Mouse (Mus musculus): ENCODE measurements around the gene Tmem179b. TPM values are rescaled to one million over a fixed set of nuclear protein-coding genes. Genes with fewer than 3 reads are reported as not detected.

The Tmem179b gene
- polyA plus RNA-seq, 1 experiment: 30.8 TPM

DNA sequence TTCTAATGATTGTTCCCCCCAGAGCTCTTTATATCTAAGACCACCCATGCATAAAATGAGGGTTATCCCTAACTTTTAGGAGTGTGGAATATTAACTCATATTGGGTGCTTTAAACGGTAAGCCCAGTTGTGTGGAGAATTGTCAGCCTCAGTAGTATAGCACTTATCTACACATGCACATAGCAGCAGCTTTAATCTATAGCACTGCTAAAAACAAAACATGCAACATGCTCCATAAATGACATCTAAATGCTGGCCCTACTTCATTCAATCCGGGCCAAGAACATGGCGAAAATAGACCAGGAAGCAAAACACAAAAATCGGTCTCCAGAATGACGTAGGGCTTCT is 51.7 kb downstream of the Tmem179b start:
- peak overlapping the region; percentile 98 for H3K4me3 ChIP-seq (ENCODE audit: control insufficient read depth, low read depth, low read length)
- no peaks in the 10 kb centered on the region; the same call in 1 of the 2 replicates for H3K4me1 ChIP-seq (ENCODE audit: control insufficient read depth, insufficient read depth, low read length)
- H3K27ac ChIP-seq (ENCODE audit: control insufficient read depth, insufficient read depth, low read depth, low read length): peak overlapping the region; percentile 97
- no peaks in the 10 kb centered on the region for H3K27me3 ChIP-seq (ENCODE audit: control insufficient read depth, insufficient read depth, low read length)
- H3K36me3 ChIP-seq (ENCODE audit: control insufficient read depth, insufficient read depth, low read length): peaks cover 1% of the 10 kb centered on the region
- no peak for TF ChIP-seq POLR2A (IDR thresholded peaks at IDR 0.05; ENCODE audit: control insufficient read depth, low read depth, low read length)
- TF ChIP-seq CTCF (IDR thresholded peaks at IDR 0.05; ENCODE audit: control insufficient read depth, insufficient read depth, insufficient replicate concordance, low read depth, low read length): no peak

Other genes with a start within 250 kb of the Tmem179b start
- gene Slc22a8, start 183.2 kb downstream of the Tmem179b start, polyA plus RNA-seq (2012; rRNA removed): 0.04 and 0.05 TPM in 2 replicates
- gene Slc22a6, start 156.4 kb downstream of the Tmem179b start, polyA plus RNA-seq (2012; rRNA removed): not detected in 2 replicates
- gene Chrm1, start 110.7 kb downstream of the Tmem179b start, polyA plus RNA-seq (2012; rRNA removed): 0.58 and 0.99 TPM in 2 replicates
- 111 and 121 TPM in 2 replicates for gene Slc3a2, start 51.1 kb downstream of the Tmem179b start, polyA plus RNA-seq (2012; rRNA removed)
- 18.3 and 21.8 TPM in 2 replicates for gene Wdr74, start 38.6 kb downstream of the Tmem179b start, polyA plus RNA-seq (2012; rRNA removed)
- 670 and 676 TPM in 2 replicates for gene 1700092M07Rik, start 33.7 kb downstream of the Tmem179b start, polyA plus RNA-seq (2012; rRNA removed)
- gene Stx5a, start 33.1 kb downstream of the Tmem179b start, polyA plus RNA-seq (2012; rRNA removed): 61.5 and 62.8 TPM in 2 replicates
- 166 and 174 TPM in 2 replicates for gene Nxf1, start 17.4 kb downstream of the Tmem179b start, polyA plus RNA-seq (2012; rRNA removed)
- 15.8 and 17.0 TPM in 2 replicates for gene Tmem223, start 3.5 kb downstream of the Tmem179b start, polyA plus RNA-seq (2012; rRNA removed)
- gene Taf6l, start 11.9 kb upstream of the Tmem179b start, polyA plus RNA-seq (2012; rRNA removed): 28.1 and 36.2 TPM in 2 replicates
- 38.4 and 48.4 TPM in 2 replicates for gene Polr2g, start 24.1 kb upstream of the Tmem179b start, polyA plus RNA-seq (2012; rRNA removed)
- gene Zbtb3, start 28.1 kb upstream of the Tmem179b start, polyA plus RNA-seq (2012; rRNA removed): 40.5 and 44.2 TPM in 2 replicates
- gene Ttc9c, start 44.9 kb upstream of the Tmem179b start, polyA plus RNA-seq (2012; rRNA removed): 6.8 and 7.9 TPM in 2 replicates
- 12.9 and 14.9 TPM in 2 replicates for gene Hnrnpul2, start 45.5 kb upstream of the Tmem179b start, polyA plus RNA-seq (2012; rRNA removed)
- gene AC129217.1, start 55.3 kb upstream of the Tmem179b start, polyA plus RNA-seq (2012; rRNA removed): 0.64 and 1.9 TPM in 2 replicates
- 743 and 750 TPM in 2 replicates for gene Bscl2, start 63.0 kb upstream of the Tmem179b start, polyA plus RNA-seq (2012; rRNA removed)
- 2.0 and 2.4 TPM in 2 replicates for gene Gng3, start 64.7 kb upstream of the Tmem179b start, polyA plus RNA-seq (2012; rRNA removed)
- 0.37 and 0.40 TPM in 2 replicates for gene Lrrn4cl, start 76.3 kb upstream of the Tmem179b start, polyA plus RNA-seq (2012; rRNA removed)
- gene Ubxn1, start 97.0 kb upstream of the Tmem179b start, polyA plus RNA-seq (2012; rRNA removed): 83.7 and 92.2 TPM in 2 replicates
- 40.0 and 41.0 TPM in 2 replicates for gene Uqcc3, start 106.5 kb upstream of the Tmem179b start, polyA plus RNA-seq (2012; rRNA removed)
- gene Lbhd1, start 109.3 kb upstream of the Tmem179b start, polyA plus RNA-seq (2012; rRNA removed): 1.1 and 1.9 TPM in 2 replicates
- not detected in 2 replicates for gene Gm49403, start 109.5 kb upstream of the Tmem179b start, polyA plus RNA-seq (2012; rRNA removed)
- 48.2 and 48.4 TPM in 2 replicates for gene 1810009A15Rik, start 114.4 kb upstream of the Tmem179b start, polyA plus RNA-seq (2012; rRNA removed)
- gene Gm49416, start 114.5 kb upstream of the Tmem179b start, polyA plus RNA-seq (2012; rRNA removed): 1.1 TPM in 1 of 2 replicates, not detected in the other
- gene Ints5, start 118.5 kb upstream of the Tmem179b start, polyA plus RNA-seq (2012; rRNA removed): 6.6 and 6.7 TPM in 2 replicates
- gene Ganab, start 123.6 kb upstream of the Tmem179b start, polyA plus RNA-seq (2012; rRNA removed): 49.9 and 57.0 TPM in 2 replicates
- gene B3gat3, start 145.9 kb upstream of the Tmem179b start, polyA plus RNA-seq (2012; rRNA removed): 19.5 and 20.4 TPM in 2 replicates
- 11.6 and 13.7 TPM in 2 replicates for gene Rom1, start 154.9 kb upstream of the Tmem179b start, polyA plus RNA-seq (2012; rRNA removed)
- gene Eml3, start 155.1 kb upstream of the Tmem179b start, polyA plus RNA-seq (2012; rRNA removed): 4.9 and 5.7 TPM in 2 replicates
- gene Mta2, start 167.4 kb upstream of the Tmem179b start, polyA plus RNA-seq (2012; rRNA removed): 14.0 and 14.5 TPM in 2 replicates
- 38.2 and 38.6 TPM in 2 replicates for gene Tut1, start 179.4 kb upstream of the Tmem179b start, polyA plus RNA-seq (2012; rRNA removed)
- gene Eef1g, start 192.6 kb upstream of the Tmem179b start, polyA plus RNA-seq (2012; rRNA removed): 442 and 506 TPM in 2 replicates
- gene Ahnak, start 214.8 kb upstream of the Tmem179b start, polyA plus RNA-seq (2012; rRNA removed): 1.6 and 2.3 TPM in 2 replicates

Measured in testis, adult 2 months (tissue).